Mouse (Mus musculus): ENCODE measurements at regions not wholly inside any gene's neighbourhood (a gene's known extent, or its start where the extent isn't known, plus 50 kb on each side); places are given as distances from the start of the nearest gene placed in this dataset.

GRCm38 (mm10) chr4:34494961-34495723, 55.6 kb upstream of the Akirin2 start:
- DNase-seq (ENCODE audit: low spot score in 2 of 2): no peak

GRCm38 (mm10) chr4:34498325-34498724, 52.4 kb upstream of the Akirin2 start:
- no peak for DNase-seq (ENCODE audit: low spot score in 2 of 2)

GRCm38 (mm10) chr4:34498781-34499180, 52.0 kb upstream of the Akirin2 start:
- DNase-seq (ENCODE audit: low spot score in 2 of 2): peak in 1 of 2 experiments; percentile 8

GRCm38 (mm10) chr4:34499731-34500130, 51.0 kb upstream of the Akirin2 start:
- no peak for DNase-seq (ENCODE audit: low spot score in 2 of 2)

Data from cerebellum, postnatal 4 days (tissue).